15 mouse cellular contexts compared by ENCODE assay signal in the genomic region with DNA sequence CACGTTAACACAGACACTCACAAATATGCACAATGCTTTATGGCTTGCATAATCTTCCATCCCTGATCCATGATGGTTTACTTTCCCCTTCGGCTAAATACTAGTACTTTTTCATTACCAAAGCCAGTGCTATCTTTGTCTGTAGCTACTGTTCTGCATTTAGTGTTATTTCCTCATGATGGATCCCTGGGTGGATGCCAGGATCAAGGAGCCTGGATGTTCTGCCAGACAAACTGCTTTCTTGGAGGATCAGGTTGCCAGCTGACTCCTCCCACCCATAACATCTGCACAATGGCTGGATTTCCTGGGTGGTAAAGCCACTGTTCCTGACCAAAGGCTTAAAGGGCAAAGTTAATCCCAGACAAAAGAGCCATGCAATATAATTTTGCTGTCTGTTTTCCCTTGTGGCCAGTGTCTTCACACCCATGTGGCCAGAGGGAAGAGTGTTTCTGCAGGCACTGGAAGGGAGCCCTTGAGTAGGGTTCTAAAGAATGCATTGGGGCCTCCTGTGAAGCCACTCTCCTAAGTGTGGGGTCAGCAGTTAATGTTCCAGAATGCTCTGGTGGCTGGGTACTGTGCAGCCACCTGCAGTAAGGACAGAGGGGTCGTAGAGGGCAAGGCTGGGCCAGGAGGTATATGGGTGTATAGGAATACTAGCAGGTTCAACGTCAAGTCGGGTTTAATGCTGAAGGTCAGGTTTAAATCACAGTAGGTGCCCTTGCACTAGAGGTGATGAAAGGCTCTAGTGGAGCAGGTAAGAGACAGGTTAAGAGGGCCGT. TPM values are rescaled to one million over a fixed set of nuclear protein-coding genes. Genes with fewer than 3 reads are reported as not detected.
DNase-seq lines count a peak whose midpoint lies in the region; TF ChIP-seq lines count a peak whose summit lies in the region.
"Had no signal": no experiment of that assay in that cellular context is flagged by ENCODE, and none has a peak within 500 bp of the region (broad histone marks: within the 10 kb centered on the region; RNA-seq: fewer than 3 reads in every experiment).

No protein-coding gene starts in this region.

- no peak for TF ChIP-seq CTCF in layer of hippocampus, adult 2 months (conservative IDR thresholded peaks at IDR 0.05)

- no peak overlapping the region for H3K4me3 ChIP-seq in layer of hippocampus, adult 2 months
- H3K4me3 ChIP-seq: forebrain, embryonic 10.5 days; heart, adult 2 months had no signal

- peak overlapping the region; percentile 95 for H3K27ac ChIP-seq in layer of hippocampus, adult 2 months
- H3K27ac ChIP-seq: forebrain, embryonic 10.5 days; heart, adult 2 months had no signal

- DNase-seq in adrenal gland, postnatal 10 days, result peak; percentile 26
- DNase-seq in adrenal gland, postnatal 25 days, result no peak
- DNase-seq in layer of hippocampus, adult 2 months (ENCODE audit: low spot score in 2 of 2), result peak in 1 of 2 experiments; percentile 68
- DNase-seq in layer of hippocampus, postnatal 10 days (ENCODE audit: low spot score in 2 of 2), result no peak
- DNase-seq in right cerebral cortex, adult 18-20 months, result peak; percentile 74
- no peak for DNase-seq in right cerebral cortex, postnatal 25 days
- DNase-seq in yolk sac, embryonic 10.5 days (ENCODE audit: low spot score), result no peak
- DNase-seq in spleen, postnatal 36 days (ENCODE audit: low spot score in 2 of 2), result no peak
- DNase-seq: embryo, embryonic 11 days; heart, adult 2 months; heart, postnatal 36 days; liver, postnatal 0 days; thymus, postnatal 36 days had no signal

RNA-seq across cellular contexts. Expression of gene Snph, which starts 15.7 kb away (rescaled TPM):
- total RNA-seq in adrenal gland, postnatal 10 days (2021), result 1 to 10 TPM; 6.2 to 9.1 TPM
- 10.8 and 12.7 TPM in 2 replicates for total RNA-seq in adrenal gland, postnatal 25 days (2021)
- 100 to 1,000 TPM; 401 to 415 TPM for total RNA-seq in layer of hippocampus, adult 2 months (2021)
- total RNA-seq in layer of hippocampus, postnatal 10 days (2021), result 100 to 1,000 TPM; 205 to 206 TPM
- total RNA-seq: monocyte, adult 5-6 weeks had no signal

RNA-seq across cellular contexts. Expression of gene Sdcbp2, which starts 44.3 kb away (rescaled TPM):
- 1 to 10 TPM; 2.2 to 2.3 TPM for total RNA-seq in adrenal gland, postnatal 10 days (2021)
- total RNA-seq in adrenal gland, postnatal 25 days (2021), result 1.1 and 1.3 TPM in 2 replicates
- total RNA-seq in layer of hippocampus, adult 2 months (2021), result 1 to 10 TPM; 1.4 to 2.1 TPM
- 1 to 10 TPM; 1.3 to 1.6 TPM for total RNA-seq in layer of hippocampus, postnatal 10 days (2021)

RNA-seq across cellular contexts. Expression of gene Rad21l, which starts 51.6 kb away (rescaled TPM):
- not detected for total RNA-seq in adrenal gland, postnatal 10 days (2021)
- total RNA-seq in adrenal gland, postnatal 25 days (2021), result 0.18 TPM in 1 of 2 replicates, not detected in the other
- total RNA-seq in layer of hippocampus, adult 2 months (2021), result 1 to 10 TPM; 1.2 to 1.4 TPM
- total RNA-seq in layer of hippocampus, postnatal 10 days (2021), result 1 to 10 TPM in 1 of 2 experiments, under 1 TPM in 1; 0.94 to 1.1 TPM
- total RNA-seq: heart, adult 2 months; heart, postnatal 36 days; monocyte, adult 5-6 weeks had no signal

Comparison
In these comparisons a context has a peak if more than half of its experiments do, and no peak if none do; other contexts are left out.
1. DNase-seq: peak in adrenal gland, postnatal 10 days (single experiment) and right cerebral cortex, adult 18-20 months (single experiment); none in adrenal gland, postnatal 25 days (single experiment), layer of hippocampus, postnatal 10 days (0 of 2), right cerebral cortex, postnatal 25 days (single experiment), yolk sac, embryonic 10.5 days (single experiment) and spleen, postnatal 36 days (0 of 2).
2. RNA of gene Snph, which starts 15.7 kb away (total RNA-seq): 401 to 415 TPM in layer of hippocampus, adult 2 months and 205 to 206 TPM in layer of hippocampus, postnatal 10 days; 10.8 to 12.7 TPM in adrenal gland, postnatal 25 days and 6.2 to 9.1 TPM in adrenal gland, postnatal 10 days; every median in the first group is over 10 times any median in the second.